Mouse (Mus musculus) MEL (cell line): ENCODE results near the gene Ubr7. TPM values are rescaled to one million over a fixed set of nuclear protein-coding genes. Genes with fewer than 3 reads are reported as not detected.

ENCODE experiments used
- DNase-seq: peaks from one replicate; pipeline ENCODE4 v3.0.0; 2011; ENCODE audit warnings: low read depth, low spot score
- H3K27ac ChIP-seq: 2 replicates; pipeline ENCODE4 v1.5.1; 2012; ENCODE audit warnings: low read depth, mild to moderate bottlenecking, control low read depth, low read length, moderate library complexity; ENCODE audit not compliant: control insufficient read depth
- H3K27me3 ChIP-seq, 2 experiments: fragments of 150-350 bp in 1 of 2; sonication (generic) in 1 of 2; 2 replicates each; pipeline ENCODE4 v1.6.1; 2012; ENCODE audit warnings: low read length in 2 of 2, mild to moderate bottlenecking in 2 of 2, improper control_type of control experiment in 1 of 2, moderate library complexity in 1 of 2; ENCODE audit not compliant: insufficient read depth in 2 of 2, control insufficient read depth in 1 of 2
- H3K36me3 ChIP-seq, 2 experiments: 2 replicates each; pipeline ENCODE4 v1.6.1; 2012 to 2014; ENCODE audit warnings: low read length in 2 of 2, improper control_type of control experiment in 1 of 2, inconsistent platforms in 1 of 2, mild to moderate bottlenecking in 1 of 2; ENCODE audit not compliant: insufficient read depth in 2 of 2, control insufficient read depth in 1 of 2
- H3K4me1 ChIP-seq, 2 experiments: fragments of 150-350 bp in 1 of 2; sonication (generic) in 1 of 2; 2 replicates each; pipeline ENCODE4 v1.6.1; 2012; ENCODE audit warnings: low read length in 2 of 2, improper control_type of control experiment in 1 of 2, mild to moderate bottlenecking in 1 of 2; ENCODE audit not compliant: insufficient read depth in 2 of 2, control insufficient read depth in 1 of 2
- H3K4me3 ChIP-seq, 2 experiments: fragments of 150-350 bp in 1 of 2; sonication (generic) in 1 of 2; 2 replicates each; pipeline ENCODE4 v1.5.1; 2012; ENCODE audit warnings: low read depth in 2 of 2, low read length in 2 of 2, mild to moderate bottlenecking in 2 of 2, moderate library complexity in 2 of 2, control low read depth in 1 of 2, improper control_type of control experiment in 1 of 2; ENCODE audit not compliant: control insufficient read depth in 1 of 2, insufficient read depth in 1 of 2
- H3K79me2 ChIP-seq: 2 replicates; pipeline ENCODE4 v1.6.1; 2012; ENCODE audit warnings: mild to moderate bottlenecking, low read length, moderate library complexity; ENCODE audit not compliant: control insufficient read depth, poor library complexity, insufficient read depth
- H3K9ac ChIP-seq: 2 replicates; pipeline ENCODE4 v1.6.1; 2012; ENCODE audit warnings: low read depth, mild to moderate bottlenecking, control low read depth, low read length, moderate library complexity; ENCODE audit not compliant: control insufficient read depth, poor library complexity, severe bottlenecking
- H3K9me3 ChIP-seq: fragments of 150-350 bp; sonication (generic); replicated peaks from 2 replicates; pipeline ENCODE4 v1.6.1; 2012; ENCODE audit warnings: mild to moderate bottlenecking, low read length, improper control_type of control experiment, moderate library complexity; ENCODE audit not compliant: insufficient read depth
- CHD1 ChIP-seq: IDR thresholded peaks from 2 replicates; pipeline ENCODE4 v1.6.1; 2012; ENCODE audit warnings: low read depth, mild to moderate bottlenecking, inconsistent platforms, low read length, improper control_type of control experiment
- CTCF ChIP-seq, 3 experiments: IDR thresholded peaks in 2 of 3; conservative IDR thresholded peaks in 1 of 3; 2 replicates each; pipeline ENCODE4 v1.5.1; 2011 to 2012; ENCODE audit warnings: low read length in 3 of 3, low read depth in 2 of 3, mild to moderate bottlenecking in 2 of 3, improper control_type of control experiment in 1 of 3, inconsistent platforms in 1 of 3, mixed read lengths in 1 of 3, moderate library complexity in 1 of 3; ENCODE audit not compliant: control insufficient read depth in 1 of 3, insufficient read depth in 1 of 3, poor library complexity in 1 of 3, severe bottlenecking in 1 of 3
- E2F4 ChIP-seq: IDR thresholded peaks from 2 replicates; pipeline ENCODE4 v1.6.1; 2011; ENCODE audit warnings: low read depth, low read length, improper control_type of control experiment, borderline replicate concordance
- ELF1 ChIP-seq: IDR thresholded peaks from 2 replicates; pipeline ENCODE4 v1.6.1; 2014; ENCODE audit warnings: low read depth, mild to moderate bottlenecking, inconsistent platforms, low read length, improper control_type of control experiment, moderate library complexity
- EP300 ChIP-seq, 2 experiments: IDR thresholded peaks; 2 replicates each; pipeline ENCODE4 v1.6.1; 2011; ENCODE audit warnings: improper control_type of control experiment in 2 of 2, low read length in 2 of 2, low read depth in 1 of 2, mild to moderate bottlenecking in 1 of 2
- ETS1 ChIP-seq: IDR thresholded peaks from 2 replicates; pipeline ENCODE4 v1.6.1; 2012; ENCODE audit warnings: low read depth, mild to moderate bottlenecking, inconsistent platforms, low read length, improper control_type of control experiment, moderate library complexity
- GABPA ChIP-seq: IDR thresholded peaks from 2 replicates; pipeline ENCODE4 v1.6.1; 2012; ENCODE audit warnings: low read depth, mild to moderate bottlenecking, inconsistent platforms, low read length, improper control_type of control experiment, moderate library complexity
- KAT2A ChIP-seq: conservative IDR thresholded peaks from 2 replicates; pipeline ENCODE4 v1.6.1; 2012; ENCODE audit warnings: low read depth, low read length, improper control_type of control experiment, inconsistent platforms
- MAFK ChIP-seq: IDR thresholded peaks from 2 replicates; pipeline ENCODE4 v1.6.1; 2011; ENCODE audit warnings: low read depth, mild to moderate bottlenecking, low read length, improper control_type of control experiment, borderline replicate concordance
- MAZ ChIP-seq: IDR thresholded peaks from 2 replicates; pipeline ENCODE4 v1.6.1; 2012; ENCODE audit warnings: low read depth, mild to moderate bottlenecking, inconsistent platforms, low read length, improper control_type of control experiment
- MXI1 ChIP-seq: IDR thresholded peaks from 2 replicates; pipeline ENCODE4 v1.6.1; 2011; ENCODE audit warnings: mild to moderate bottlenecking, low read depth, low read length, improper control_type of control experiment
- MYB ChIP-seq: IDR thresholded peaks from 2 replicates; pipeline ENCODE4 v1.6.1; 2011; ENCODE audit warnings: mild to moderate bottlenecking, low read depth, low read length, improper control_type of control experiment
- MYC ChIP-seq: IDR thresholded peaks from 2 replicates; pipeline ENCODE4 v1.6.1; 2011; ENCODE audit warnings: low read depth, mild to moderate bottlenecking, low read length, improper control_type of control experiment, moderate library complexity
- NELFE ChIP-seq: IDR thresholded peaks from 2 replicates; pipeline ENCODE4 v1.6.1; 2011; ENCODE audit warnings: low read depth, low read length, improper control_type of control experiment
- NRF1 ChIP-seq: IDR thresholded peaks from 2 replicates; pipeline ENCODE4 v1.6.1; 2014; ENCODE audit warnings: low read depth, mild to moderate bottlenecking, inconsistent platforms, low read length, improper control_type of control experiment, moderate library complexity; ENCODE audit not compliant: poor library complexity, insufficient read depth, severe bottlenecking
- POLR2A ChIP-seq, 2 experiments: IDR thresholded peaks; 2 replicates each; pipeline ENCODE4 v1.6.1; 2011 to 2012; ENCODE audit warnings: low read length in 2 of 2, mild to moderate bottlenecking in 2 of 2, control low read depth in 1 of 2, improper control_type of control experiment in 1 of 2, low read depth in 1 of 2, moderate library complexity in 1 of 2; ENCODE audit not compliant: control insufficient read depth in 1 of 2, insufficient read depth in 1 of 2, poor library complexity in 1 of 2
- POLR2AphosphoS2 ChIP-seq: IDR thresholded peaks from 2 replicates; pipeline ENCODE4 v1.6.1; 2011; ENCODE audit warnings: low read length, improper control_type of control experiment
- POLR2AphosphoS5 ChIP-seq: IDR thresholded peaks from 2 replicates; pipeline ENCODE4 v1.6.1; 2012; ENCODE audit warnings: low read depth, borderline replicate concordance, mild to moderate bottlenecking, inconsistent platforms, low read length, moderate library complexity, mixed read lengths
- RAD21 ChIP-seq: IDR thresholded peaks from 2 replicates; pipeline ENCODE4 v1.6.1; 2011; ENCODE audit warnings: mild to moderate bottlenecking, low read depth, low read length, improper control_type of control experiment
- SIN3A ChIP-seq: IDR thresholded peaks from 2 replicates; pipeline ENCODE4 v1.6.1; 2012; ENCODE audit warnings: low read length, improper control_type of control experiment, inconsistent platforms
- SMC3 ChIP-seq: IDR thresholded peaks from 2 replicates; pipeline ENCODE4 v1.6.1; 2011; ENCODE audit warnings: low read depth, low read length, improper control_type of control experiment
- TAL1 ChIP-seq: IDR thresholded peaks from 2 replicates; pipeline ENCODE4 v1.6.1; 2012; ENCODE audit warnings: mild to moderate bottlenecking, inconsistent platforms, low read length, moderate library complexity, mixed read lengths
- TCF12 ChIP-seq: IDR thresholded peaks from 2 replicates; pipeline ENCODE4 v1.6.1; 2014; ENCODE audit warnings: low read depth, mild to moderate bottlenecking, inconsistent platforms, low read length, improper control_type of control experiment, moderate library complexity
- UBTF ChIP-seq: IDR thresholded peaks from 2 replicates; pipeline ENCODE4 v1.6.1; 2012; ENCODE audit warnings: low read depth, mild to moderate bottlenecking, inconsistent platforms, low read length, improper control_type of control experiment, moderate library complexity, borderline replicate concordance; ENCODE audit not compliant: insufficient read depth
- ZMIZ1 ChIP-seq: IDR thresholded peaks from 2 replicates; pipeline ENCODE4 v1.6.1; 2012; ENCODE audit warnings: low read depth, mild to moderate bottlenecking, inconsistent platforms, low read length, improper control_type of control experiment, moderate library complexity
- ZNF384 ChIP-seq: IDR thresholded peaks from 2 replicates; pipeline ENCODE4 v1.6.1; 2012; ENCODE audit warnings: low read depth, mild to moderate bottlenecking, inconsistent platforms, low read length, improper control_type of control experiment
- polyA plus RNA-seq, 2 experiments: library from polyadenylated mRNA; stranded (reverse) in 1 of 2; unstranded in 1 of 2; fragments of >175 nt in 1 of 2; fragments of >200 nt in 1 of 2; gene quantifications; 2 replicates each; pipeline versions ENCODE4 v1.2.1 to v1.2.4; 2012; ENCODE audit warnings: low replicate concordance in 2 of 2, low read depth in 1 of 2; ENCODE audit not compliant: insufficient read length in 2 of 2, insufficient read depth in 1 of 2, missing spikeins in 1 of 2
- total RNA-seq: library from RNA; depleted of rRNA; stranded (reverse); fragments of 300-350 nt; gene quantifications from 2 replicates; pipeline ENCODE4 v1.2.3, GENCODE M21; 2012

Gene Ubr7
- total and polyA plus RNA-seq, 3 experiments, result 62.3 to 68.1 TPM; not detected in 1

DNA sequence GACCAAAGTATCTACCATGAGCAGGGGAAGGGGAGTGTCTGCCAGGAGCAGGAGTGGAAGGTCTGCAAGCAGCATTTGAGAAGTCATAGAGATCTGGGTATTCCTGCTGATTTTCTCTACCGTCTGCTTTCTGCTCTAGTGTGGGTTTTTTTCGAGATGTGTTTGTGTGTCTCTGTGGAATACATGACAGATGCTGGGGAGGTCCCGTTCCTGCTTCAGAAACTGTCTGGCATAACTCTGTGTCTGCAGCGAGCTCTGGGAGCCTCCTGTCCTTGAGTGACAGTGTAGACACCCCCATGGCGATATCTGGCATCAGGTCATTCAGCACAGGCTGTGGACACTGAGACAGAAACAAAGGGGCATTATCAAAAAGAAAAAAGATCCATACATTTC lies 27.8 kb downstream of the Ubr7 start:
- no peaks in the 10 kb centered on the region for H3K79me2 ChIP-seq
- H3K9ac ChIP-seq, result no peak overlapping the region
- no peaks in the 10 kb centered on the region for H3K9me3 ChIP-seq
- H3K27me3 ChIP-seq, result no peaks in the 10 kb centered on the region
- no peak overlapping the region for H3K27ac ChIP-seq
- DNase-seq, result no peak
- H3K4me1 ChIP-seq, result no peaks in the 10 kb centered on the region
- peaks cover 0 to 4% of the 10 kb centered on the region in 2 experiments; a peak in 2 of 4 replicates for H3K36me3 ChIP-seq
- TF ChIP-seq MYB, result no peak
- TF ChIP-seq TAL1, result no peak
- no peak for TF ChIP-seq NELFE
- TF ChIP-seq NRF1, result no peak
- no peak for TF ChIP-seq SMC3
- TF ChIP-seq UBTF, result no peak
- TF ChIP-seq KAT2A, result no peak
- no peak for TF ChIP-seq MAFK
- TF ChIP-seq MAZ, result no peak
- TF ChIP-seq ZMIZ1, result no peak
- no peak for TF ChIP-seq ELF1
- H3K4me3 ChIP-seq, result no peak overlapping the region

DNA sequence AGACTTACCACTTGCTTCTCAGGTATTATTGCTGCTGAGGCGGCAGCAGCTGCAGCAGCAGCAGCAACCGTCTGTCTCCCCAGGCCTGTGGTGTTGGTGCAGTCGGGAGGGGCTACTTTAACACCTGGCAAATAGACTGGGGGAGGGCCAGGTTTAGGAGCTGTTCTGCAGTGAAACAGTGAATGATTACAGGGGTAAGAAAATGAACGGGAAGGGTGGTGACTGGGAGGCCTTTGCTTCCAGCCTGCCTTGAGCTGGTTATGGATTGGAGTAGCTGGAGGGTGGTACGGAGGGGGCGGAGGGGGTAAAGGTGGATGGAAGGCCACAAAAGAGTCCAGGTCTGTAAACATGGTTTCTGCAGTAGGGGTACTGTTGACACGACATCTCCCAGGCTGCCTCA lies 30.2 kb downstream of the Ubr7 start:
- no peak overlapping the region for H3K27ac ChIP-seq
- no peak overlapping the region for H3K9ac ChIP-seq
- H3K4me1 ChIP-seq, result no peaks in the 10 kb centered on the region
- peaks cover 0 to 10% of the 10 kb centered on the region in 2 experiments; a peak in 2 of 4 replicates for H3K36me3 ChIP-seq
- no peak overlapping the region for H3K4me3 ChIP-seq
- no peaks in the 10 kb centered on the region for H3K9me3 ChIP-seq
- H3K27me3 ChIP-seq, result no peaks in the 10 kb centered on the region
- no peak for TF ChIP-seq POLR2A (IDR thresholded peaks at IDR 0.05; ENCODE audit: control insufficient read depth in 1 of 2, insufficient read depth in 1 of 2, low read depth in 1 of 2, low read length in 2 of 2, poor library complexity in 1 of 2)
- no peak for TF ChIP-seq ETS1
- TF ChIP-seq SIN3A, result no peak
- no peak for TF ChIP-seq EP300 (IDR thresholded peaks at IDR 0.05; ENCODE audit: low read depth in 1 of 2, low read length in 2 of 2)
- no peak for TF ChIP-seq CHD1
- no peak for TF ChIP-seq CTCF (IDR thresholded peaks at IDR 0.05 in 2 of 3, conservative IDR thresholded peaks at IDR 0.05 in 1 of 3; ENCODE audit: control insufficient read depth in 1 of 3, insufficient read depth in 1 of 3, low read depth in 2 of 3, low read length in 3 of 3, poor library complexity in 1 of 3, severe bottlenecking in 1 of 3)
- TF ChIP-seq E2F4, result no peak
- no peak for TF ChIP-seq ZMIZ1
- no peak for TF ChIP-seq RAD21
- no peak for TF ChIP-seq MAFK
- TF ChIP-seq POLR2AphosphoS2, result no peak
- TF ChIP-seq MYC, result no peak
- TF ChIP-seq MXI1, result no peak
- no peak for TF ChIP-seq NRF1
- TF ChIP-seq TCF12, result no peak
- TF ChIP-seq ZNF384, result no peak
- TF ChIP-seq ELF1, result no peak
- no peak for TF ChIP-seq KAT2A
- TF ChIP-seq GABPA, result no peak
- no peak for TF ChIP-seq POLR2AphosphoS5
- DNase-seq, result no peak
- no peaks in the 10 kb centered on the region for H3K79me2 ChIP-seq
